Mouse (Mus musculus): ENCODE measurements around the gene Il12b.

DNA sequence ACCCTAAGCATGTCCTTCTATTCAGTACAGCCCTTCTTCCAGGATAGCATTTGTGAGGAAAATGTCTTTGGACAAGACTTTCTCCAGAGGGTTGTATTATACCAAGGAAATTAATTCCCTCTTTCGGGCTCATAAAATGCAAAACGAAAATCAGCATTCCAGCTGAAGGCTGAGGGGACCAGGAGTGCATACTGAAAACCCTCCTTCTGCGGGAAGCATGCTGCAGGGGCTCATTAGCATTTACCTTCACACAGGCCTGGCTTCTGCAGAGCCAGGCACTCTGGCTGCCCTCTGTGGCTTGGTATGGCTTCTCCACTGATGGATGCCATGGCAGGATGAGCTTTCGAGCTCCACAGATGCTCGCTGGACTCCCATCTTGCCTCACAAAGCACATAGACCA lies 24.1 kb downstream of the Il12b start:
- TF ChIP-seq CTCF (IDR thresholded peaks at IDR 0.05; ENCODE audit: low read depth) (no peak), EP300 (optimal IDR thresholded peaks at IDR 0.05) (no peak)
